Mouse (Mus musculus) bone marrow, adult 2 months (tissue): Measurements from ENCODE around the gene Lmna. TPM values are rescaled to one million over a fixed set of nuclear protein-coding genes. Genes with fewer than 3 reads are reported as not detected.

Source experiments
- H3K27ac ChIP-seq: fragments of 200-500 bp; 2 replicates; pipeline ENCODE4 v1.5.1; 2012; ENCODE audit warnings: low read depth, mild to moderate bottlenecking, control low read depth, inconsistent platforms, low read length; ENCODE audit not compliant: control insufficient read depth, poor library complexity, insufficient read depth
- H3K4me1 ChIP-seq: fragments of 200-500 bp; 2 replicates; pipeline ENCODE4 v1.6.1; 2011; ENCODE audit warnings: low read length; ENCODE audit not compliant: control insufficient read depth, insufficient read depth
- H3K4me3 ChIP-seq: fragments of 200-500 bp; replicated peaks from 2 replicates; pipeline ENCODE3; 2011; ENCODE audit warnings: mild to moderate bottlenecking, low read depth, low read length, control low read depth; ENCODE audit not compliant: control insufficient read depth
- CTCF ChIP-seq: fragments of 200-500 bp; IDR thresholded peaks from 2 replicates; pipeline ENCODE4 v1.5.1; 2011; ENCODE audit warnings: low read length, control low read depth; ENCODE audit not compliant: control insufficient read depth, insufficient read depth
- POLR2A ChIP-seq: fragments of 200-500 bp; IDR thresholded peaks from 2 replicates; pipeline ENCODE4 v1.6.1; 2011; ENCODE audit warnings: low read depth, mild to moderate bottlenecking, control low read depth, low read length, borderline replicate concordance; ENCODE audit not compliant: control insufficient read depth
- WGBS: fragments of 180-500 bp; shearing (Covaris S2); methylation state at CpG from one replicate; pipeline ENCODE4 v1.1.7; 2018; 5-methylcytosine and 5-hydroxymethylcytosine counted together
- polyA plus RNA-seq: library from polyadenylated mRNA; stranded (reverse); fragments of >200 nt; gene quantifications from 2 replicates; pipeline ENCODE4 v1.2.4, GENCODE M21; 2011; ENCODE audit warnings: low replicate concordance; ENCODE audit not compliant: missing spikeins, insufficient read depth, insufficient read length

The Lmna gene
- polyA plus RNA-seq, 1 experiment = 69.6 TPM

DNA sequence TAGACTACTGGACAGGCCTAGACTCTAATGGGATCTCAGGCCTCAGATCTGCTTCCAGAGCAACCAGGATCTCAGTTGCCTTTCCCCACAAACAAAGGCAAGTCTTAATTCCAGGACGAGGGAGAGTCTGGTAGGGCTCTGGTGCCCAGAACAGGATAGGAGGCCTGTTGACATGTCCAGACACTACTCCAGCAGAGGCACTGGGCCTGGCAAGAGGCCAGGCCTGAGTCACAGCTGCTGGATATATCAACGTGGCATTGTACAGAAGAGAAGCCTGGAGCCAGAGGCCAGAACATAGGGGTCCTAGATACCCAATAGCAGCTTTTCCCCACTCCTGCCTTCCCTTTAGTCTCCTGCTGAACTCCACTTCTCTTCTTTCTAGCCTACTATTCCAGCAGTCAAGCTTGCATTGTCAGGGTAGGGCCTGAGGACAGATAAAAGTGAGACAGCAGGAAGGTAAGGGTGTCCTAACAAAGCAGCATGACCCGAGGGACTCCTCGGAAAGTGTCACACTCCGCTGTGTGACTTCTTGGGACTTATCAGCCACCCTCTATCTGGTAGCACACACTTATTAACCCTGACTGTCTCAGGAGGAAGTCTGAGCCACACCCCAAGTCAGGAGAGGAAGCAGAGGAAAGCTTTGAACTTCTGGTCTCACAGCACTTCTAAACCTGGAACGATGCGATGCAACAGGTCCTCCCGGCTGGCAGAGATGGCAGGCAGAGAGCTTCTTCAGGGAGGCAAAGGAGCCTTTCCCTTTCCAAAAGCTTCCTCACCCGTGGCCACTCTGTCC lies 14.7 kb downstream of the Lmna start:
- 34% methylated on average over 9 of the region's 9 CpGs for WGBS
- Histone ChIP-seq H3K27ac (peak overlapping the region; percentile 1), H3K4me3 (no peak overlapping the region), H3K4me1 (peaks cover 5% of the 10 kb centered on the region)
- TF ChIP-seq POLR2A (no peak), CTCF (no peak)

- TF ChIP-seq CTCF = no peak
- no peak for TF ChIP-seq POLR2A
- Histone ChIP-seq H3K27ac (peak overlapping the region; percentile 16), H3K4me1 (peaks cover 5% of the 10 kb centered on the region), H3K4me3 (no peak overlapping the region)
- WGBS = 52% methylated on average over 11 of the region's 11 CpGs
Observed at GRCm38 (mm10) chr3:88493706-88494582, 15.8 kb downstream of the Lmna start.

DNA sequence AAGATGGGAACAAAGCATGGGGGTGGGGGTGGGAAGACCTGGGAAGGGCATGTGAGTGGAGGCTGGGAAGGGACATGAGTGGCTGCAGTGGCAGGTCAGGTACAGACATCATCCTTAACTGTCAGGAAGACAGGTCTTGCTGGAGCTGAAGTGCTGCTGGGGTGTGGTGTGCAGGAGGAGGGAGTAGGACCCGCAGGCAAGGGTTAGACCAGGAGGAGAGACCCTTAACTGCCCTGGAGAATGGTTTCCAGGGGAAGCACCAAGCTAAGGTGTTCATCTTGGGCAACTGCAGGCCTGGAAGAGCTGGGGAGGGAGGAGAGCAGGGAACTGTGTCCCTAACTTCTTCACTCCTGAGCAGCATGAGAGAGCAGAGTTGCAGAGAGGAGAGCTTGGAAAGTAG lies 22.4 kb downstream of the Lmna start:
- no peak overlapping the region for H3K4me3 ChIP-seq
- no peak overlapping the region for H3K27ac ChIP-seq
- H3K4me1 ChIP-seq = no peaks in the 10 kb centered on the region
- TF ChIP-seq CTCF (no peak), POLR2A (no peak)
- WGBS = 96% methylated on average over 1 of the region's 1 CpGs

GRCm38 (mm10) chr3:88486887-88487286 lies 22.9 kb downstream of the Lmna start:
- Histone ChIP-seq H3K4me1 (no peaks in the 10 kb centered on the region), H3K27ac (no peak overlapping the region), H3K4me3 (no peak overlapping the region)
- 86% methylated on average over 4 of the region's 4 CpGs for whole genome bisulfite sequencing
- TF ChIP-seq CTCF (no peak), POLR2A (no peak)

GRCm38 (mm10) chr3:88486043-88486442 lies 23.7 kb downstream of the Lmna start:
- TF ChIP-seq CTCF (no peak), POLR2A (no peak)
- Histone ChIP-seq H3K27ac (no peak overlapping the region), H3K4me3 (no peak overlapping the region), H3K4me1 (no peaks in the 10 kb centered on the region)
- WGBS = 87% methylated on average over 5 of the region's 5 CpGs

GRCm38 (mm10) chr3:88484597-88485316 lies 25.0 kb downstream of the Lmna start:
- H3K4me1 ChIP-seq = no peaks in the 10 kb centered on the region
- TF ChIP-seq POLR2A (no peak), CTCF (no peak)
- no peak overlapping the region for H3K27ac ChIP-seq
- H3K4me3 ChIP-seq = no peak overlapping the region
- 46% methylated on average over 39 of the region's 39 CpGs for WGBS

GRCm38 (mm10) chr3:88483621-88484020 lies 26.1 kb downstream of the Lmna start:
- Histone ChIP-seq H3K27ac (no peak overlapping the region), H3K4me1 (no peaks in the 10 kb centered on the region), H3K4me3 (no peak overlapping the region)
- peak; percentile 93 for TF ChIP-seq CTCF
- TF ChIP-seq POLR2A = no peak
- 5% methylated on average over 5 of the region's 5 CpGs for WGBS

DNA sequence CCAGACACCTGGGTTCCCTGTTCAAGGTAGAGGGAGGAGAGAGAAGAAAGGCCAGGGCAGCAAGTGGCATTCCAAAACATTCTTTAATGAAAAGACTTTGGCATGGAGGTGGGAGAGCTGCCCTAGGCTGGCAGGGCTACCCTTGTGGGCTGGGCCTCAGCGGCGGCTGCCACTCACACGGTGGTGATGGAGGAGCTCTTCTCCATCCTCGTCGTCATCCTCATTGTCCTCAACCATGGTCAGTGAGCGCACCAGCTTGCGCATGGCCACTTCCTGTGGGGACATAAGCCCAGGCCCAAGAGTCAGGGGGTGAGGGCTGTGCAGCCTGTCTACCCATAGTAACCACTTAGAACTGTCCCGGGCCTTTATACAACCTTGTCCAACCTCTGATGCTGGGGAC lies 26.6 kb downstream of the Lmna start:
- no peak overlapping the region for H3K4me3 ChIP-seq
- TF ChIP-seq POLR2A = no peak
- no peak for TF ChIP-seq CTCF
- WGBS = 71% methylated on average over 8 of the region's 8 CpGs
- no peak overlapping the region for H3K27ac ChIP-seq
- no peaks in the 10 kb centered on the region for H3K4me1 ChIP-seq
